Mouse (Mus musculus) brain, embryonic 14.5 days (tissue): ENCODE results near the gene Nckap5l.

Experiments
- CTCF ChIP-seq: fragments of 200-500 bp; IDR thresholded peaks from 2 replicates; pipeline ENCODE4 v1.5.1; 2012; ENCODE audit warnings: inconsistent platforms, mild to moderate bottlenecking, moderate library complexity, borderline replicate concordance; ENCODE audit not compliant: insufficient read depth, insufficient read length; ENCODE audit errors: extremely low read depth
- POLR2A ChIP-seq: fragments of 200-500 bp; IDR thresholded peaks from 2 replicates; pipeline ENCODE4 v1.6.1; 2012; ENCODE audit warnings: mild to moderate bottlenecking, inconsistent platforms, borderline replicate concordance; ENCODE audit not compliant: poor library complexity, insufficient read depth, insufficient read length, severe bottlenecking; ENCODE audit errors: extremely low read depth

GRCm38 (mm10) chr15:99420101-99420500 lies 37.4 kb downstream of the Nckap5l start:
- TF ChIP-seq CTCF (no peak), POLR2A (no peak)
